Comparison of ENCODE assay signal across 36 mouse cellular contexts in the genomic region with DNA sequence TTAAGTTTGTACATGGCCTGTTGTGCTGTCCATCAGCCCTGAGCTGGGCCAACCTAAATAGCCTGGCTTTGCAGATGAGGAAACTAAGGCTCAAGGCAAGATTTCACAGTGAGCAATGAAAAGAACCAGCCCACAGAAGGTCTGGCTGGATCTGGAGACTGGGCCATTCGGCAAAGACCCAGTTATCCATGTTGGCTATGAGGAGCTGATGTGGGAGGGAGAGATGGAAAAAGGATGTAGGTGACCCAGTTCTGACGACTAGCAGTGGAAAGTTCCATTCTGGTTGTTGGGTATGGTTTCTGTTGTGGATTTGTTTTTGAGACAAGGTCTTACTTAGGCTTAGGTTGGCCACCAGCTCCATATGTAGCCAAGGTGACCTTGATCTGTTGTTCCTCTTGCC. TPM values are rescaled to one million over a fixed set of nuclear protein-coding genes. Genes with fewer than 3 reads are reported as not detected.
DNase-seq lines count a peak whose midpoint lies in the region; TF ChIP-seq lines count a peak whose summit lies in the region.
"Had no signal": no experiment of that assay in that cellular context is flagged by ENCODE, and none has a peak within 500 bp of the region (broad histone marks: within the 10 kb centered on the region; RNA-seq: fewer than 3 reads in every experiment).

No protein-coding gene starts in this region.

- peaks cover 9% of the 10 kb centered on the region for H3K79me2 ChIP-seq in myocyte (ENCODE audit: control insufficient read depth, insufficient read depth)

- H3K36me3 ChIP-seq in myocyte (ENCODE audit: control insufficient read depth, insufficient read depth): peaks cover 48% of the 10 kb centered on the region

- no peaks in the 10 kb centered on the region for H3K27me3 ChIP-seq in myocyte (ENCODE audit: control insufficient read depth, insufficient read depth, insufficient read length)
- H3K27me3 ChIP-seq: embryonic facial prominence, embryonic 13.5 days; forebrain, embryonic 13.5 days; hindbrain, embryonic 13.5 days had no signal

- no peak overlapping the region for H3ac ChIP-seq in myocyte (ENCODE audit: control insufficient read depth, insufficient read length)

- H3K4me3 ChIP-seq in myocyte: no peak overlapping the region
- H3K4me3 ChIP-seq: embryonic facial prominence, embryonic 10.5 days; embryonic facial prominence, embryonic 13.5 days; erythroblast, embryonic 14.5 days; forebrain, embryonic 10.5 days; forebrain, embryonic 13.5 days; gastrocnemius, adult 2 months; hindbrain, embryonic 10.5 days; hindbrain, embryonic 13.5 days had no signal

- no peak for TF ChIP-seq POLR2A in myocyte (IDR thresholded peaks at IDR 0.05; ENCODE audit: insufficient read length, low read depth)

- peak overlapping the region; percentile 21 for H3K4me2 ChIP-seq in myocyte (ENCODE audit: low read depth)
- H3K4me2 ChIP-seq: embryonic facial prominence, embryonic 13.5 days; forebrain, embryonic 13.5 days; heart, embryonic 11.5 days; hindbrain, embryonic 13.5 days had no signal

- DNase-seq in frontal cortex, postnatal 36 days (ENCODE audit: low spot score in 2 of 2): peak; percentile 33 to 39
- DNase-seq in frontal cortex, postnatal 25 days (ENCODE audit: low spot score in 2 of 2): no peak
- DNase-seq in right cerebral cortex, adult 18-20 months: peak; percentile 48
- DNase-seq in right cerebral cortex, postnatal 14 days: no peak
- DNase-seq in brain, adult 2 months (ENCODE audit: low read depth, low spot score): peak; percentile 75
- no peak for DNase-seq in adrenal gland, adult 18-20 months (ENCODE audit: low spot score in 2 of 2)
- no peak for DNase-seq in cerebellum, postnatal 10 days
- DNase-seq: adrenal gland, adult 8-10 months; adrenal gland, postnatal 25 days; B cell, adult 2 months; cerebellum, adult 18-20 months; cerebellum, adult 9-10 months; cerebellum, postnatal 25 days; embryo, embryonic 11 days; gastrocnemius, adult 2 months; gastrocnemius, postnatal 14 days had no signal

TF ChIP-seq in myocyte, 11 proteins besides CTCF, POLR2A, EP300 and RAD21:
- no peak for TF ChIP-seq CEBPB (IDR thresholded peaks at IDR 0.05; ENCODE audit: insufficient read depth, poor library complexity, severe bottlenecking)
- no peak for TF ChIP-seq TCF3 (IDR thresholded peaks at IDR 0.05; ENCODE audit: insufficient read length, low read depth)
- TF ChIP-seq MYOG (IDR thresholded peaks at IDR 0.05; ENCODE audit: control insufficient read depth in 1 of 3, insufficient read depth in 1 of 3, insufficient read length in 2 of 3, low read depth in 2 of 3): no peak
- no peak for TF ChIP-seq E2F4 (IDR thresholded peaks at IDR 0.05; ENCODE audit: insufficient read depth)
- TF ChIP-seq REST (IDR thresholded peaks at IDR 0.05; ENCODE audit: insufficient read depth, insufficient read length): no peak
- TF ChIP-seq MAX (IDR thresholded peaks at IDR 0.05; ENCODE audit: low read depth): no peak
- no peak for TF ChIP-seq SRF (IDR thresholded peaks at IDR 0.05; ENCODE audit: control insufficient read depth, insufficient read length, low read depth)
- TF ChIP-seq USF1 (IDR thresholded peaks at IDR 0.05; ENCODE audit: low read depth): no peak
- no peak for TF ChIP-seq POLR2AphosphoS2 (IDR thresholded peaks at IDR 0.05; ENCODE audit: insufficient read length, low read depth)
- no peak for TF ChIP-seq MYOD1 (IDR thresholded peaks at IDR 0.05; ENCODE audit: control insufficient read depth in 1 of 3, insufficient read length in 2 of 3, low read depth in 2 of 3)
- no peak for TF ChIP-seq TCF12 (IDR thresholded peaks at IDR 0.05; ENCODE audit: insufficient read depth, poor library complexity, severe bottlenecking)

RNA-seq across cellular contexts. Expression of a gene that starts 8.6 kb away (rescaled TPM):
- polyA plus RNA-seq in myocyte (2012; fragmentation: generic; extraction: Trizol): 50.9 TPM
- total RNA-seq in adrenal gland, adult 18-20 months (2021): 100 to 1,000 TPM in 1 of 2 experiments, 10 to 100 TPM in 1; 79.4 to 118 TPM

RNA-seq across cellular contexts. Expression of a gene that starts 21.2 kb away (rescaled TPM):
- 17.2 TPM for polyA plus RNA-seq in myocyte (2012; fragmentation: generic; extraction: Trizol)
- 10 to 100 TPM; 15.1 to 17.4 TPM for total RNA-seq in adrenal gland, adult 18-20 months (2021)

RNA-seq across cellular contexts. Expression of a gene that starts 29.3 kb away (rescaled TPM):
- 65.6 TPM for polyA plus RNA-seq in myocyte (2012; fragmentation: generic; extraction: Trizol)
- 10 to 100 TPM; 33.8 to 37.2 TPM for total RNA-seq in adrenal gland, adult 18-20 months (2021)

RNA-seq across cellular contexts. Expression of a gene that starts 44.7 kb away (rescaled TPM):
- polyA plus RNA-seq in myocyte (2012; fragmentation: generic; extraction: Trizol): not detected
- not detected for total RNA-seq in adrenal gland, adult 18-20 months (2021)
- total RNA-seq: adrenal gland, adult 8-10 months; adrenal gland, postnatal 25 days; common myeloid progenitor, adult 5-6 weeks; gastrocnemius, adult 2 months; gastrocnemius, postnatal 14 days; gastrocnemius, postnatal 4 days; heart, adult 8-10 months; heart, postnatal 25 days; MEL had no signal
- polyA plus RNA-seq: embryonic facial prominence, embryonic 10.5 days; embryonic facial prominence, embryonic 13.5 days; erythroblast, embryonic 14.5 days; forebrain, embryonic 10.5 days; forebrain, embryonic 13.5 days; forebrain, embryonic 16.5 days; frontal cortex, adult 2 months; heart, embryonic 11.5 days; heart, embryonic 14.5 days; heart, postnatal 0 days; hindbrain, embryonic 10.5 days; hindbrain, embryonic 13.5 days; hindbrain, embryonic 16.5 days; intestine, embryonic 16.5 days had no signal

Comparison
In these comparisons a context has a peak if more than half of its experiments do, and no peak if none do; other contexts are left out.
1. DNase-seq: peak in frontal cortex, postnatal 36 days (2 of 2), right cerebral cortex, adult 18-20 months (single experiment) and brain, adult 2 months (single experiment); none in frontal cortex, postnatal 25 days (0 of 2), right cerebral cortex, postnatal 14 days (single experiment), adrenal gland, adult 18-20 months (0 of 2) and cerebellum, postnatal 10 days (0 of 2).